Mouse (Mus musculus): ENCODE measurements at regions not wholly inside any gene's neighbourhood (a gene's known extent, or its start where the extent isn't known, plus 50 kb on each side); places are given as distances from the start of the nearest gene placed in this dataset.
A peak's percentile ranks its signal among the peaks of the same experiment; 100 is the strongest.

DNA sequence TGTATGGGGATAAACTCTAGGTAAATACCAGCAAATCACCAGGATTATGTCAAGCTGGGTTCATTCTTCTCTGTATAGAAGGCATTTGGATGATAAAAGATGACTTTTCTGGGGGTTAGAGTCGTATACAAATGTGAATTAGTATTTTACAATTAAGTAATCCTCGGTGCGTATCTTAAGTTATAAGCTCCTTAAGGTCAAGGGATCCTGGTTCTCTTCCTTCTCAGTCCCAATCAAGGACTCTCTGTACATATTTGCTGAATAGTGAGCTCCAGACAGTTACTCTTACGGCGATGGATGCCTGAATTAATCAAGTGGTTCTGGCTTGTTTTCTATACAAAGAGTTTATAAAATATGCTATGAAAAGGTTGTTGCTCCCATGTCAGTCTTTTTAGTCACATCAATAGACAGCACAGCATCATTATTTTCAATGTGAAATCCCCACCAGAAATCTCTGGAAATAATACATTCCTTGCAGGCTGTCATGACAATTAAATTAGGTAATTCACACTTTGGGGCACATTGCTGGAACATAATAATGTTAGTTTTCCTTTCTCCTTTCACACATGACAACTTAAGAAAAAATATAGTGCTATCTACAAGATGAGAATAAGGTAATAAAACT is 64.0 kb upstream of the Cwc22 start:
- no peak for DNase-seq

DNA sequence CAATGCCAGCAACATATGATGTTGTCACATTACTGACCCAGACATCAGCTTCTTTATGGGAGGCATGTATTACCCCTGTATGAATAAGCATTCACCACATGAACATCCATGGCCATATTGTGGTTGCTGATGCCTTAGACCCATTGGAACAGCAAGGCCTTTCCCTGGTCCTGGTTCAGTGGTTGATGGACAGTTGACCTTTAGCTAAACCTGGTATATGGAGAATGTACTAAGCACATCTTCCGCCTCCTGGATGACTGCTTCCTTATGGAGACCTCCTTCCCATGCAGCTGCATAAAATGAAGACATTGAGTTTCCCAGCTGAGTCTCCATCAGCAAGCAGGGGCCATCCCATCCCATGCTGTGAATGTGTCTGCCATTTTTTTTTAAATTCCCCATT is 61.9 kb upstream of the Cwc22 start:
- no peak for DNase-seq

DNA sequence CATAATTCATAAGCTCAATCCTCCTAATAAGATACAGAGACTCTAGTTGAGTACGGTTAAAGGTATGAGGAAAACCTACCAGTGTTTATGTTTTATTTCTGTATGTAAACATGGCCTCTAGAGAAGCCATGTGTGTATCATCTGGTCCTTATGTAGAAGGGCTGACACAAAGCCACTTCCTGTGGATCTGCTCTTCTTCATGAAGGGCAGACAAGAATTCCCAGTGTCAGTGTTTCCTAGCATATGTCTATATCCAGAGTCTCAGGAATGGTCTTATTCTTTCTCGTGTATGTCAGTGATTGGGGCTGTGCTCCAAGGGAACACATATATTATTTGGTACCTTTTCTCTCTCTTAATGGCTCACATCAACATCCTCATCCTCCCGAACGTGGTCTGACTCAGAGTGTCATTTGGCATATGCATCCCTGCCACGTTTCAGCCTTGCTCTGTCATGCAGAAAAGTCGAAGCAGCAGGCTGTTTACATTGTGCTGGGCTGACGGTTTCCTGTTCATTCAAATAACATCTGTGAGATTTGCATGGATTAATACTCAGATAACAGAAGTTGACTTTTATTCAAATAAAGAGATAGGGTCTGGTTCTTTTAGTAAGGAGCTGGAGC is 59.3 kb upstream of the Cwc22 start:
- peak; percentile 35 to 38 for DNase-seq

DNA sequence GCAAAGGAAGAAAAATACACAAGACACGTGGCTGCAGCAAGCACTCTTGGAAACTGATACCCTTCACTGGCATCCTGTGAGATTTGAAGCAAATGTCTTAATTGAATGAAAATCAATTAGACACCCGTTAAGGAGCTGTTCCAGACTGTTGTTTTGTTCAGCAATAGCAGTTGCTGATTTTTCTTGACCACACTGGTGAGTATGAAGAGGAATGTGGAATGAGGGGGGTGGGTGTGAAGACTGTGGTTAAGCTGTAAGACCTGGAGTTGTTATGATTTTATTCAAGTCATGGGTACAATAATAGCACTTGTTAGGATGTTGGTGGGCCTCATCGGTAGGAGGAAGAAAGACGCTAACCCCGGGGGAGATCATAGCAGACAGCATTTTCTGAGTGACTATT is 58.3 kb upstream of the Cwc22 start:
- no peak for DNase-seq

Data from cerebellum, postnatal 10 days (tissue).